Mouse (Mus musculus): ENCODE measurements around the gene Prickle2.

- TF ChIP-seq GATA1 (IDR thresholded peaks at IDR 0.05; ENCODE audit: borderline replicate concordance, low read length) (no peak), FLI1 (IDR thresholded peaks at IDR 0.05; ENCODE audit: low read length) (no peak)
Measured at GRCm38 (mm10) chr6:92553086-92553485, 152.9 kb downstream of the Prickle2 start.
